50 mouse cellular contexts compared by ENCODE assay signal in genomic region chr17:36830470-36830869, GRCm38 (mm10). TPM values are rescaled to one million over a fixed set of nuclear protein-coding genes. Genes with fewer than 3 reads are reported as not detected.
"Had no signal": no experiment of that assay in that cellular context is flagged by ENCODE, and none has a peak within 500 bp of the region (broad histone marks: within the 10 kb centered on the region; RNA-seq: fewer than 3 reads in every experiment).

No protein-coding gene starts in this region.

- H3K36me3 ChIP-seq: heart, embryonic 10.5 days; heart, embryonic 13.5 days; heart, embryonic 15.5 days; hindbrain, embryonic 10.5 days; hindbrain, embryonic 12.5 days; hindbrain, embryonic 13.5 days; hindbrain, embryonic 15.5 days; intestine, embryonic 15.5 days; kidney, embryonic 15.5 days had no signal

- H3K4me1 ChIP-seq: heart, embryonic 10.5 days; heart, embryonic 13.5 days; heart, embryonic 15.5 days; hindbrain, embryonic 10.5 days; hindbrain, embryonic 12.5 days; hindbrain, embryonic 13.5 days; hindbrain, embryonic 15.5 days; intestine, embryonic 15.5 days; kidney, embryonic 15.5 days had no signal

- H3K27ac ChIP-seq: heart, embryonic 10.5 days; heart, embryonic 13.5 days; heart, embryonic 15.5 days; hindbrain, embryonic 10.5 days; hindbrain, embryonic 12.5 days; hindbrain, embryonic 13.5 days; hindbrain, embryonic 14.5 days; hindbrain, embryonic 15.5 days; hindbrain, postnatal 0 days; intestine, embryonic 15.5 days; kidney, embryonic 15.5 days; kidney, postnatal 0 days; layer of hippocampus, adult 2 months; left cerebral cortex, adult 2 months had no signal

- ATAC-seq: hindbrain, embryonic 16.5 days; hindbrain, postnatal 0 days; inflammation-experienced regulatory T-cells, adult 6 months; intestine, embryonic 15.5 days; intestine, embryonic 16.5 days had no signal

- H3K9ac ChIP-seq: heart, embryonic 13.5 days; heart, embryonic 15.5 days; hindbrain, embryonic 12.5 days; hindbrain, embryonic 13.5 days; hindbrain, embryonic 14.5 days; hindbrain, embryonic 15.5 days; intestine, embryonic 15.5 days; kidney, embryonic 15.5 days had no signal

- H3K9me3 ChIP-seq: heart, embryonic 10.5 days; heart, embryonic 13.5 days; heart, embryonic 15.5 days; hindbrain, embryonic 10.5 days; hindbrain, embryonic 12.5 days; hindbrain, embryonic 13.5 days; hindbrain, embryonic 15.5 days; intestine, embryonic 15.5 days; kidney, embryonic 15.5 days had no signal

- DNase-seq: heart, postnatal 10 days; heart, postnatal 14 days; heart, postnatal 36 days; heart, postnatal 4 days; kidney, adult 11 months; kidney, adult 18-20 months; kidney, adult 2 months; kidney, adult 8-10 months; kidney, adult 9 months; kidney, postnatal 10 days; kidney, postnatal 14 days; kidney, postnatal 25 days; kidney, postnatal 36 days; kidney, postnatal 4 days; layer of hippocampus, adult 9-11 months; layer of hippocampus, postnatal 36 days had no signal

- H3K4me3 ChIP-seq: heart, embryonic 10.5 days; heart, embryonic 13.5 days; heart, embryonic 15.5 days; hindbrain, embryonic 10.5 days; hindbrain, embryonic 12.5 days; hindbrain, embryonic 13.5 days; hindbrain, embryonic 15.5 days; intestine, embryonic 15.5 days; kidney, embryonic 15.5 days; layer of hippocampus, adult 2 months; left cerebral cortex, adult 2 months had no signal

- H3K27me3 ChIP-seq: hindbrain, embryonic 12.5 days; hindbrain, embryonic 15.5 days; intestine, embryonic 15.5 days had no signal

- H3K4me2 ChIP-seq: heart, embryonic 11.5 days; heart, embryonic 13.5 days; heart, embryonic 15.5 days; hindbrain, embryonic 12.5 days; hindbrain, embryonic 13.5 days; hindbrain, embryonic 14.5 days; hindbrain, embryonic 15.5 days; intestine, embryonic 15.5 days; kidney, embryonic 15.5 days had no signal

RNA-seq across cellular contexts. Expression of gene H2-M10.6, which starts 18.5 kb away (rescaled TPM):
- total RNA-seq: heart, adult 8-10 months; heart, postnatal 10 days; heart, postnatal 14 days; heart, postnatal 25 days; heart, postnatal 36 days; heart, postnatal 4 days; hematopoietic stem cell, adult 5-6 weeks; hindbrain, postnatal 0 days; layer of hippocampus, adult 18-20 months; layer of hippocampus, adult 2 months; layer of hippocampus, adult 8-10 months; layer of hippocampus, postnatal 10 days; layer of hippocampus, postnatal 14 days; layer of hippocampus, postnatal 25 days; layer of hippocampus, postnatal 36 days; left cerebral cortex, adult 18-20 months; left cerebral cortex, adult 2 months had no signal
- polyA plus RNA-seq: heart, embryonic 10.5 days; heart, embryonic 11.5 days; heart, embryonic 13.5 days; heart, embryonic 14.5 days; heart, embryonic 15.5 days; heart, embryonic 16.5 days; heart, postnatal 0 days; hindbrain, embryonic 10.5 days; hindbrain, embryonic 11.5 days; hindbrain, embryonic 12.5 days; hindbrain, embryonic 13.5 days; hindbrain, embryonic 14.5 days; hindbrain, embryonic 15.5 days; hindbrain, embryonic 16.5 days; hindbrain, postnatal 0 days; inflammation-experienced regulatory T-cells, adult 6 months; intestine, embryonic 15.5 days; intestine, embryonic 16.5 days; kidney, adult 2 months; kidney, embryonic 14.5 days; kidney, embryonic 15.5 days; kidney, embryonic 16.5 days; kidney, postnatal 0 days; large intestine, adult 2 months had no signal

RNA-seq across cellular contexts. Expression of gene Trim15, which starts 36.5 kb away (rescaled TPM):
- total RNA-seq: heart, adult 8-10 months; heart, postnatal 10 days; heart, postnatal 14 days; heart, postnatal 25 days; heart, postnatal 36 days; heart, postnatal 4 days; hematopoietic stem cell, adult 5-6 weeks; hindbrain, postnatal 0 days; layer of hippocampus, adult 18-20 months; layer of hippocampus, adult 2 months; layer of hippocampus, adult 8-10 months; layer of hippocampus, postnatal 10 days; layer of hippocampus, postnatal 14 days; layer of hippocampus, postnatal 25 days; layer of hippocampus, postnatal 36 days; left cerebral cortex, adult 18-20 months; left cerebral cortex, adult 2 months had no signal
- polyA plus RNA-seq: heart, embryonic 10.5 days; heart, embryonic 14.5 days; heart, postnatal 0 days had no signal

RNA-seq across cellular contexts. Expression of gene Trim10, which starts 38.9 kb away (rescaled TPM):
- total RNA-seq: hindbrain, postnatal 0 days; layer of hippocampus, adult 18-20 months; layer of hippocampus, adult 2 months; layer of hippocampus, adult 8-10 months; layer of hippocampus, postnatal 14 days; layer of hippocampus, postnatal 36 days; left cerebral cortex, adult 18-20 months; left cerebral cortex, adult 2 months had no signal
- polyA plus RNA-seq: inflammation-experienced regulatory T-cells, adult 6 months had no signal

RNA-seq across cellular contexts. Expression of gene H2-M10.5, which starts 57.8 kb away (rescaled TPM):
- total RNA-seq: heart, adult 8-10 months; heart, postnatal 10 days; heart, postnatal 14 days; heart, postnatal 25 days; heart, postnatal 36 days; heart, postnatal 4 days; hematopoietic stem cell, adult 5-6 weeks; hindbrain, postnatal 0 days; layer of hippocampus, adult 18-20 months; layer of hippocampus, adult 2 months; layer of hippocampus, adult 8-10 months; layer of hippocampus, postnatal 10 days; layer of hippocampus, postnatal 14 days; layer of hippocampus, postnatal 25 days; layer of hippocampus, postnatal 36 days; left cerebral cortex, adult 18-20 months; left cerebral cortex, adult 2 months had no signal
- polyA plus RNA-seq: heart, embryonic 10.5 days; heart, embryonic 11.5 days; heart, embryonic 13.5 days; heart, embryonic 14.5 days; heart, embryonic 15.5 days; heart, embryonic 16.5 days; heart, postnatal 0 days; hindbrain, embryonic 10.5 days; hindbrain, embryonic 11.5 days; hindbrain, embryonic 12.5 days; hindbrain, embryonic 13.5 days; hindbrain, embryonic 14.5 days; hindbrain, embryonic 15.5 days; hindbrain, embryonic 16.5 days; hindbrain, postnatal 0 days; inflammation-experienced regulatory T-cells, adult 6 months; intestine, embryonic 15.5 days; intestine, embryonic 16.5 days; kidney, adult 2 months; kidney, embryonic 14.5 days; kidney, embryonic 15.5 days; kidney, embryonic 16.5 days; kidney, postnatal 0 days; large intestine, adult 2 months had no signal
